Mouse (Mus musculus) myocyte (in vitro differentiated cells): ENCODE measurements at regions not wholly inside any gene's neighbourhood (a gene's known extent, or its start where the extent isn't known, plus 50 kb on each side); places are given as distances from the start of the nearest gene placed in this dataset.
A peak's percentile ranks its signal among the peaks of the same experiment; 100 is the strongest.
"Not testable (repeated sequence)": the region's sequence is repeated elsewhere in the genome, so short reads cannot be mapped to it uniquely, and the experiment has no call there.

Experiments used
- H3K27me3 ChIP-seq: one replicate; pipeline ENCODE4 v1.6.1; 2011; ENCODE audit not compliant: control insufficient read depth, insufficient read depth, insufficient read length
- H3K36me3 ChIP-seq: one replicate; pipeline ENCODE4 v1.6.1; 2011; ENCODE audit not compliant: control insufficient read depth, insufficient read depth
- H3K4me2 ChIP-seq: one replicate; pipeline ENCODE4 v1.6.1; 2011; ENCODE audit warnings: low read depth, control low read depth
- H3K4me3 ChIP-seq: one replicate; pipeline ENCODE4 v1.5.1; 2011; ENCODE audit warnings: mild to moderate bottlenecking, control low read depth, moderate library complexity
- H3K79me2 ChIP-seq: one replicate; pipeline ENCODE4 v1.6.1; 2011; ENCODE audit not compliant: control insufficient read depth, insufficient read depth
- H3ac ChIP-seq: one replicate; pipeline ENCODE4 v1.6.1; 2011; ENCODE audit not compliant: control insufficient read depth, insufficient read length
- CEBPB ChIP-seq: IDR thresholded peaks from 2 replicates; pipeline ENCODE4 v1.6.1; 2011; ENCODE audit warnings: mild to moderate bottlenecking, moderate library complexity; ENCODE audit not compliant: poor library complexity, insufficient read depth, severe bottlenecking
- E2F4 ChIP-seq: IDR thresholded peaks from one replicate; pipeline ENCODE4 v1.6.1; 2011; ENCODE audit warnings: mild to moderate bottlenecking, control low read depth, moderate library complexity; ENCODE audit not compliant: insufficient read depth
- MAX ChIP-seq: IDR thresholded peaks from one replicate; pipeline ENCODE4 v1.6.1; 2011; ENCODE audit warnings: low read depth, mild to moderate bottlenecking, control low read depth
- MYOD1 ChIP-seq, 3 experiments: IDR thresholded peaks; one replicate each; pipeline ENCODE4 v1.6.1; 2011; ENCODE audit warnings: control low read depth in 2 of 3, low read depth in 2 of 3, mild to moderate bottlenecking in 2 of 3, moderate library complexity in 1 of 3; ENCODE audit not compliant: insufficient read length in 2 of 3, control insufficient read depth in 1 of 3
- MYOG ChIP-seq, 3 experiments: IDR thresholded peaks; one replicate each; pipeline ENCODE4 v1.6.1; 2011; ENCODE audit warnings: control low read depth in 2 of 3, low read depth in 2 of 3, mild to moderate bottlenecking in 2 of 3; ENCODE audit not compliant: insufficient read length in 2 of 3, control insufficient read depth in 1 of 3, insufficient read depth in 1 of 3
- POLR2A ChIP-seq: IDR thresholded peaks from one replicate; pipeline ENCODE4 v1.6.1; 2011; ENCODE audit warnings: low read depth, mild to moderate bottlenecking, control low read depth, moderate library complexity; ENCODE audit not compliant: insufficient read length
- POLR2AphosphoS2 ChIP-seq: IDR thresholded peaks from one replicate; pipeline ENCODE4 v1.6.1; 2011; ENCODE audit warnings: low read depth, control low read depth; ENCODE audit not compliant: insufficient read length
- REST ChIP-seq: IDR thresholded peaks from one replicate; pipeline ENCODE4 v1.6.1; 2011; ENCODE audit warnings: mild to moderate bottlenecking, control low read depth, moderate library complexity; ENCODE audit not compliant: insufficient read depth, insufficient read length
- SRF ChIP-seq: IDR thresholded peaks from one replicate; pipeline ENCODE4 v1.6.1; 2011; ENCODE audit warnings: low read depth; ENCODE audit not compliant: control insufficient read depth, insufficient read length
- TCF12 ChIP-seq: IDR thresholded peaks from one replicate; pipeline ENCODE4 v1.6.1; 2011; ENCODE audit warnings: mild to moderate bottlenecking, control low read depth; ENCODE audit not compliant: poor library complexity, insufficient read depth, severe bottlenecking
- TCF3 ChIP-seq: IDR thresholded peaks from one replicate; pipeline ENCODE4 v1.6.1; 2011; ENCODE audit warnings: low read depth, control low read depth; ENCODE audit not compliant: insufficient read length
- USF1 ChIP-seq: IDR thresholded peaks from one replicate; pipeline ENCODE4 v1.6.1; 2011; ENCODE audit warnings: low read depth, mild to moderate bottlenecking, control low read depth, moderate library complexity

- no peaks in the 10 kb centered on the region for H3K27me3 ChIP-seq
- H3K79me2 ChIP-seq: no peaks in the 10 kb centered on the region
- H3K4me3 ChIP-seq: no peak overlapping the region
- H3ac ChIP-seq: no peak overlapping the region
- no peaks in the 10 kb centered on the region for H3K36me3 ChIP-seq
- no peak overlapping the region for H3K4me2 ChIP-seq
- TF ChIP-seq MYOD1 (IDR thresholded peaks at IDR 0.05; ENCODE audit: control insufficient read depth in 1 of 3, insufficient read length in 2 of 3, low read depth in 2 of 3) (no peak), CEBPB (no peak), MAX (no peak), E2F4 (no peak)
Observed at GRCm38 (mm10) chr10:114265927-114266326, 536.2 kb downstream of the Trhde start.

DNA sequence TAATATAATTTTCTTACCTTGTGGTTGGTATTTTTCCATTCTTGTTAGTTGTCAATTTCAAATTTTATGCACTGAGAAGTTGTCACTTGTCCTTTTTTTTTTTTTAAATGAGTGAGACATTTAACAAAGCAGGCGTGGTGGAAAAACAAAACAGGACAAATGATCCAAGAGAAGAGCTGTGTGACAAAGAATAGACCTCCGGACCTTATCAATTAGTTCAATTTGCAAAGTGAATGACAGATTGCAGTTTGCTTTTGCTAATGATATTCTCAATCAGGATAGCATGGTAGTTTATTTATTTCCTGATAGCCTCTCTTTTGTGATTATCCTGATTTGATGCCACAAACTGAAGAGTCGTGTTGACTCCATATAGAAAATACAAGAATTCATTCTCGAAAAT, 560.5 kb downstream of the Trhde start:
- no peak for TF ChIP-seq USF1
- TF ChIP-seq CEBPB: no peak
- TF ChIP-seq POLR2AphosphoS2: no peak
- no peak for TF ChIP-seq TCF3
- no peak for TF ChIP-seq MYOG (IDR thresholded peaks at IDR 0.05; ENCODE audit: control insufficient read depth in 1 of 3, insufficient read depth in 1 of 3, insufficient read length in 2 of 3, low read depth in 2 of 3)
- no peak for TF ChIP-seq SRF
- TF ChIP-seq POLR2A: no peak
- TF ChIP-seq MAX: no peak
- no peak for TF ChIP-seq REST
- no peak for TF ChIP-seq TCF12
- TF ChIP-seq MYOD1 (IDR thresholded peaks at IDR 0.05; ENCODE audit: control insufficient read depth in 1 of 3, insufficient read length in 2 of 3, low read depth in 2 of 3): no peak
- no peak for TF ChIP-seq E2F4
- no peaks in the 10 kb centered on the region for H3K27me3 ChIP-seq
- no peaks in the 10 kb centered on the region for H3K79me2 ChIP-seq
- H3ac ChIP-seq: no peak overlapping the region
- no peak overlapping the region for H3K4me2 ChIP-seq
- H3K36me3 ChIP-seq: no peaks in the 10 kb centered on the region
- H3K4me3 ChIP-seq: no peak overlapping the region

DNA sequence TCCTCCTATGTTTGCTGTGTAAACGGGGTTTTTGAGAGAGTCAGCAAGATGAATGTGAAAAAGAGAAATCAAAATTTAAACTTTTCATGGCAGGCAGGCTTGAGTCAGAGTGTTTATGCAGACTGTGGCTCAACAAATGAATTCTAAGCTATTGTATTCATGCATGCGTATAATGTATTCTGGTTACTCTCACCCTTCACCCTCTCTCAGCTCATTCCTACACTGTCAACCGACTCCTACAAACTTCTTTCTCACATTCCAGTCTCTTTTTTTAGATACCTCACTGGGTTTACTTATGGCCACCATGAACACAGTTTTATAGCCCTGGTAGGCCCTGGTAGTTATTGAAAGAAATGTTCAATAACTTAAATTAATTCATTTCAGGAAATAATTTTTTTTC, 574.5 kb downstream of the Trhde start:
- Histone ChIP-seq H3K79me2 (no peaks in the 10 kb centered on the region), H3K4me3 (no peak overlapping the region), H3K36me3 (no peaks in the 10 kb centered on the region), H3K27me3 (no peaks in the 10 kb centered on the region), H3K4me2 (no peak overlapping the region), H3ac (no peak overlapping the region)
- no peak for TF ChIP-seq USF1
- no peak for TF ChIP-seq TCF3
- TF ChIP-seq MAX: no peak
- no peak for TF ChIP-seq POLR2AphosphoS2
- TF ChIP-seq REST: no peak
- no peak for TF ChIP-seq POLR2A
- no peak for TF ChIP-seq CEBPB

GRCm38 (mm10) chr10:114201583-114201982, 600.5 kb downstream of the Trhde start:
- H3ac ChIP-seq: no peak overlapping the region
- H3K27me3 ChIP-seq: no peaks in the 10 kb centered on the region
- no peak overlapping the region for H3K4me2 ChIP-seq
- TF ChIP-seq TCF3: no peak
- no peak for TF ChIP-seq POLR2AphosphoS2
- no peak for TF ChIP-seq CEBPB
- no peak for TF ChIP-seq E2F4
- no peak for TF ChIP-seq SRF
- no peak for TF ChIP-seq REST
- TF ChIP-seq POLR2A: no peak
- no peak for TF ChIP-seq MYOD1 (IDR thresholded peaks at IDR 0.05; ENCODE audit: control insufficient read depth in 1 of 3, insufficient read length in 2 of 3, low read depth in 2 of 3)
- TF ChIP-seq MYOG (IDR thresholded peaks at IDR 0.05; ENCODE audit: control insufficient read depth in 1 of 3, insufficient read depth in 1 of 3, insufficient read length in 2 of 3, low read depth in 2 of 3): no peak
- no peak for TF ChIP-seq MAX
- TF ChIP-seq TCF12: no peak
- TF ChIP-seq USF1: no peak
- no peaks in the 10 kb centered on the region for H3K79me2 ChIP-seq
- H3K36me3 ChIP-seq: no peaks in the 10 kb centered on the region
- no peak overlapping the region for H3K4me3 ChIP-seq

GRCm38 (mm10) chr10:114200939-114201338, 601.2 kb downstream of the Trhde start:
- no peak overlapping the region for H3K4me2 ChIP-seq
- H3K4me3 ChIP-seq: no peak overlapping the region
- H3K79me2 ChIP-seq: no peaks in the 10 kb centered on the region
- no peaks in the 10 kb centered on the region for H3K36me3 ChIP-seq
- TF ChIP-seq MYOD1 (IDR thresholded peaks at IDR 0.05; ENCODE audit: control insufficient read depth in 1 of 3, insufficient read length in 2 of 3, low read depth in 2 of 3) (peak; percentile 26 to 76 (median 70)), SRF (no peak)
- H3ac ChIP-seq: no peak overlapping the region
- no peaks in the 10 kb centered on the region for H3K27me3 ChIP-seq

- Histone ChIP-seq H3ac (no peak overlapping the region), H3K79me2 (no peaks in the 10 kb centered on the region), H3K4me3 (no peak overlapping the region), H3K4me2 (no peak overlapping the region), H3K27me3 (no peaks in the 10 kb centered on the region), H3K36me3 (no peaks in the 10 kb centered on the region)
- TF ChIP-seq SRF (no peak), POLR2A (no peak), MYOG (IDR thresholded peaks at IDR 0.05; ENCODE audit: control insufficient read depth in 1 of 3, insufficient read depth in 1 of 3, insufficient read length in 2 of 3, low read depth in 2 of 3) (no peak), MAX (no peak), POLR2AphosphoS2 (no peak), CEBPB (no peak), MYOD1 (IDR thresholded peaks at IDR 0.05; ENCODE audit: control insufficient read depth in 1 of 3, insufficient read length in 2 of 3, low read depth in 2 of 3) (no peak), TCF3 (no peak), TCF12 (no peak), E2F4 (no peak), REST (no peak)
Observed at GRCm38 (mm10) chr10:114186287-114186686, 615.8 kb downstream of the Trhde start.

GRCm38 (mm10) chr10:114143345-114143744, 658.8 kb downstream of the Trhde start:
- not testable (repeated sequence) for H3K36me3 ChIP-seq, H3K4me2 ChIP-seq, H3K79me2 ChIP-seq

More at GRCm38 (mm10) chr10:114143345-114143744, 658.8 kb downstream of the Trhde start:
- not testable (repeated sequence) for H3K27me3 ChIP-seq, H3K4me3 ChIP-seq, H3ac ChIP-seq
